Mouse (Mus musculus) myocyte (in vitro differentiated cells): ENCODE results near the gene Tub. TPM values are rescaled to one million over a fixed set of nuclear protein-coding genes. Genes with fewer than 3 reads are reported as not detected.

Source experiments
- H3K27me3 ChIP-seq: one replicate; pipeline ENCODE4 v1.6.1; 2011; ENCODE audit not compliant: control insufficient read depth, insufficient read depth, insufficient read length
- H3K36me3 ChIP-seq: one replicate; pipeline ENCODE4 v1.6.1; 2011; ENCODE audit not compliant: control insufficient read depth, insufficient read depth
- H3K4me2 ChIP-seq: one replicate; pipeline ENCODE4 v1.6.1; 2011; ENCODE audit warnings: low read depth, control low read depth
- H3K4me3 ChIP-seq: one replicate; pipeline ENCODE4 v1.5.1; 2011; ENCODE audit warnings: mild to moderate bottlenecking, control low read depth, moderate library complexity
- H3K79me2 ChIP-seq: one replicate; pipeline ENCODE4 v1.6.1; 2011; ENCODE audit not compliant: control insufficient read depth, insufficient read depth
- H3ac ChIP-seq: one replicate; pipeline ENCODE4 v1.6.1; 2011; ENCODE audit not compliant: control insufficient read depth, insufficient read length
- E2F4 ChIP-seq: IDR thresholded peaks from one replicate; pipeline ENCODE4 v1.6.1; 2011; ENCODE audit warnings: mild to moderate bottlenecking, control low read depth, moderate library complexity; ENCODE audit not compliant: insufficient read depth
- MAX ChIP-seq: IDR thresholded peaks from one replicate; pipeline ENCODE4 v1.6.1; 2011; ENCODE audit warnings: low read depth, mild to moderate bottlenecking, control low read depth
- MYOG ChIP-seq, 3 experiments: IDR thresholded peaks; one replicate each; pipeline ENCODE4 v1.6.1; 2011; ENCODE audit warnings: control low read depth in 2 of 3, low read depth in 2 of 3, mild to moderate bottlenecking in 2 of 3; ENCODE audit not compliant: insufficient read length in 2 of 3, control insufficient read depth in 1 of 3, insufficient read depth in 1 of 3
- POLR2A ChIP-seq: IDR thresholded peaks from one replicate; pipeline ENCODE4 v1.6.1; 2011; ENCODE audit warnings: low read depth, mild to moderate bottlenecking, control low read depth, moderate library complexity; ENCODE audit not compliant: insufficient read length
- REST ChIP-seq: IDR thresholded peaks from one replicate; pipeline ENCODE4 v1.6.1; 2011; ENCODE audit warnings: mild to moderate bottlenecking, control low read depth, moderate library complexity; ENCODE audit not compliant: insufficient read depth, insufficient read length
- SRF ChIP-seq: IDR thresholded peaks from one replicate; pipeline ENCODE4 v1.6.1; 2011; ENCODE audit warnings: low read depth; ENCODE audit not compliant: control insufficient read depth, insufficient read length
- TCF12 ChIP-seq: IDR thresholded peaks from one replicate; pipeline ENCODE4 v1.6.1; 2011; ENCODE audit warnings: mild to moderate bottlenecking, control low read depth; ENCODE audit not compliant: poor library complexity, insufficient read depth, severe bottlenecking
- TCF3 ChIP-seq: IDR thresholded peaks from one replicate; pipeline ENCODE4 v1.6.1; 2011; ENCODE audit warnings: low read depth, control low read depth; ENCODE audit not compliant: insufficient read length
- USF1 ChIP-seq: IDR thresholded peaks from one replicate; pipeline ENCODE4 v1.6.1; 2011; ENCODE audit warnings: low read depth, mild to moderate bottlenecking, control low read depth, moderate library complexity
- polyA plus RNA-seq: library from polyadenylated mRNA; unstranded; fragments of >200 nt; fragmentation: generic; extraction: Trizol; gene quantifications from one replicate; pipeline ENCODE4 v1.2.1, GENCODE M21; 2012; ENCODE audit warnings: missing spikeins

Gene Tub
- polyA plus RNA-seq, 1 experiment = not detected

DNA sequence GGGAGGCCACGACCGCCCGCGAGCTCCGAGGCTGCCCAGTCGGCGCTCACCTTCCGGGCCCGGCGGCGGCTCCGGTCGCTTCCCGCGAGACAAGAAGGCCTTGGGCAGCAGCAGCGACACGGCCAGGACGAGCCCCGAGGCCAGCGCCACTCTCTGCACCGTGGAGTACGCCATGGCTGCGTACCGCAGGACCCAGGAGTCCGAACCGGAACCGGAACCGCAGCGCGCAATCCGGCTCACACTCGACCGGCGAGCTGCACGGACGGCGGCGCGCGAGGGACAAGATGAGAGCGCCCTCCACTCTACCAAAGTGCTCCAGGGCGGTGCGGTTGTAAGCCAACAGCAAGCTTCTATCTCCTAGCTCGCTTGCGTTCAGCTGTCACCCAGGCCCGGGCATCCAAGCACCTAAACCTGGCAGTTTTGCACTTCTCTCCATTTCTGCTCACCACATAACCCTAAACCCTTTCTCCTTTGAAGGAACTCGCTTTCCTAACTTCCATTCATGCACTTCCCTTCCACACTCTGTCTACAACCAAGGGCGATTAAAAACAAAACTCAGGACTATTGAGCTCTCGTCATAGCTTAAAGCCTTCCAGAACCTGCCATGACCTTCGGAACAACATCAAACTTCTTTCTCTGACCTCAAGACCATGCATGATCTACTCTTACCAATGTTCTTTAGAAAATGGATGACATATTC, 133.1 kb downstream of the Tub start, which contains the start of gene Ric3:
Ric3 (minus strand) TSS at position 219 of the 700 bp plus-strand sequence.
- Histone ChIP-seq H3K27me3 (no peaks in the 10 kb centered on the region), H3K4me3 (no peak within 1 kb of the TSS), H3ac (no peak within 1 kb of the TSS), H3K4me2 (no peak within 1 kb of the TSS), H3K36me3 (no peaks in the 10 kb centered on the region), H3K79me2 (no peaks in the 10 kb centered on the region)
- TF ChIP-seq E2F4 = no peak
- no peak for TF ChIP-seq REST
- TF ChIP-seq MYOG (IDR thresholded peaks at IDR 0.05; ENCODE audit: control insufficient read depth in 1 of 3, insufficient read depth in 1 of 3, insufficient read length in 2 of 3, low read depth in 2 of 3) = peak in 1 of 3 experiments; percentile 15
- TF ChIP-seq USF1 = no peak
- no peak for TF ChIP-seq SRF

DNA sequence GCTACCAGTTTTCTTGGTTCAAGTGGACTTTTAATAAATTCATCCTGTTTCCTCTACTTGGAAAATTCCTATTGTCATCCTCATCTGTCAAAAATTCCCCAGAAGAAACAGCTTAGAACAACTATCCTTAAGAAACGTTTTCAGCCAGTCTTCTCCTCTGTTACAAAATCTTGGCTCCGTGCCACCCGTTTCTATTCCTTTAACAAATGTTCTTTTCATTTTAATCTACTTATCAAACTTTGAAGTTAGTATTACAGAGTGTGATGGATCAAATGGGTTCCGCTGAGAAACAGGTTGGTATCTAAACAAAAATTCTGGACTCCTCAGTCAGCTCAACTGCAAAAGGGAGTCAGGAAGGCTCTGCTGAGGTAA, 133.7 kb downstream of the Tub start:
- no peaks in the 10 kb centered on the region for H3K79me2 ChIP-seq
- no peaks in the 10 kb centered on the region for H3K27me3 ChIP-seq
- no peak overlapping the region for H3ac ChIP-seq
- H3K36me3 ChIP-seq = no peaks in the 10 kb centered on the region
- TF ChIP-seq MAX (no peak), TCF12 (no peak), POLR2A (no peak), USF1 (no peak), TCF3 (no peak), MYOG (IDR thresholded peaks at IDR 0.05; ENCODE audit: control insufficient read depth in 1 of 3, insufficient read depth in 1 of 3, insufficient read length in 2 of 3, low read depth in 2 of 3) (no peak)
- no peak overlapping the region for H3K4me2 ChIP-seq
- no peak overlapping the region for H3K4me3 ChIP-seq

Other genes with a start within 250 kb of the Tub start
- not detected for gene Olfr512, start 237.0 kb upstream of the Tub start, polyA plus RNA-seq
- gene Olfr513, start 199.4 kb upstream of the Tub start, polyA plus RNA-seq = not detected
- not detected for gene Olfr514, start 124.3 kb upstream of the Tub start, polyA plus RNA-seq
- not detected for gene Olfr516, start 99.8 kb upstream of the Tub start, polyA plus RNA-seq
- not detected for gene Olfr517, start 78.0 kb upstream of the Tub start, polyA plus RNA-seq
- not detected for gene Olfr518, start 65.3 kb upstream of the Tub start, polyA plus RNA-seq
- gene Olfr519, start 55.9 kb upstream of the Tub start, polyA plus RNA-seq = not detected
- gene Nlrp10, start 20.2 kb upstream of the Tub start, polyA plus RNA-seq = 0.06 TPM
- 268 TPM for gene Eif3f, start 15.9 kb upstream of the Tub start, polyA plus RNA-seq
- not detected for gene Ric3, start 133.0 kb downstream of the Tub start, polyA plus RNA-seq
- gene Lmo1, start 224.9 kb downstream of the Tub start, polyA plus RNA-seq = 0.26 TPM